Mouse (Mus musculus): ENCODE measurements at regions not wholly inside any gene's neighbourhood (a gene's known extent, or its start where the extent isn't known, plus 50 kb on each side); places are given as distances from the start of the nearest gene placed in this dataset.
A peak's percentile ranks its signal among the peaks of the same experiment; 100 is the strongest.

GRCm38 (mm10) chr1:57612171-57612570 lies 161.8 kb upstream of the Spats2l start:
- 59% methylated on average over 4 of the region's 4 CpGs for WGBS
- no peak overlapping the region for H3K4me2 ChIP-seq (ENCODE audit: low read depth, low read length)
- H3K9ac ChIP-seq (replicated peaks; ENCODE audit: low read depth, low read length), result no peak overlapping the region
- H3K9me3 ChIP-seq (ENCODE audit: control insufficient read depth, low read length), result no peaks in the 10 kb centered on the region
- H3K36me3 ChIP-seq (ENCODE audit: control insufficient read depth, insufficient read depth, low read length), result no peaks in the 10 kb centered on the region
- H3K4me1 ChIP-seq (ENCODE audit: control insufficient read depth, insufficient read depth, low read length), result 0 out of 2 replicates have a peak, but pooled peaks cover 4% of the 10 kb centered on the region
- H3K4me3 ChIP-seq (ENCODE audit: low read depth, low read length), result no peak overlapping the region
- H3K27me3 ChIP-seq (ENCODE audit: control insufficient read depth, insufficient read depth, low read length), result no peaks in the 10 kb centered on the region
- H3K27ac ChIP-seq (ENCODE audit: low read depth, low read length), result no peak overlapping the region
- ATAC-seq (ENCODE audit: low read depth), result no peak

- H3K4me1 ChIP-seq (ENCODE audit: control insufficient read depth, insufficient read depth, low read length), result 0 out of 2 replicates have a peak, but pooled peaks cover 4% of the 10 kb centered on the region
- H3K4me3 ChIP-seq (ENCODE audit: low read depth, low read length), result no peak overlapping the region
- H3K4me2 ChIP-seq (ENCODE audit: low read depth, low read length), result peak overlapping the region; percentile 35; the same call in 1 of the 2 replicates
- peak; percentile 73 for ATAC-seq (ENCODE audit: low read depth)
- no peaks in the 10 kb centered on the region for H3K27me3 ChIP-seq (ENCODE audit: control insufficient read depth, insufficient read depth, low read length)
- H3K9ac ChIP-seq (replicated peaks; ENCODE audit: low read depth, low read length), result 0 out of 2 replicates have a peak overlapping the region, but pooled peaks have one; percentile 16
- no peaks in the 10 kb centered on the region for H3K9me3 ChIP-seq (ENCODE audit: control insufficient read depth, low read length)
- H3K36me3 ChIP-seq (ENCODE audit: control insufficient read depth, insufficient read depth, low read length), result no peaks in the 10 kb centered on the region
- WGBS, result 22% methylated on average over 17 of the region's 17 CpGs
- H3K27ac ChIP-seq (ENCODE audit: low read depth, low read length), result peak overlapping the region; percentile 62; the same call in 1 of the 2 replicates
These were observed 160.8 kb upstream of the Spats2l start for GRCm38 (mm10) chr1:57612931-57613804.

- Histone ChIP-seq H3K27me3 (ENCODE audit: control insufficient read depth, insufficient read depth, low read length) (no peaks in the 10 kb centered on the region), H3K4me1 (ENCODE audit: control insufficient read depth, insufficient read depth, low read length) (0 out of 2 replicates have a peak, but pooled peaks cover 4% of the 10 kb centered on the region), H3K9ac (replicated peaks; ENCODE audit: low read depth, low read length) (no peak overlapping the region), H3K4me3 (ENCODE audit: low read depth, low read length) (no peak overlapping the region), H3K27ac (ENCODE audit: low read depth, low read length) (no peak overlapping the region), H3K36me3 (ENCODE audit: control insufficient read depth, insufficient read depth, low read length) (no peaks in the 10 kb centered on the region), H3K4me2 (ENCODE audit: low read depth, low read length) (no peak overlapping the region), H3K9me3 (ENCODE audit: control insufficient read depth, low read length) (no peaks in the 10 kb centered on the region)
- no peak for ATAC-seq (ENCODE audit: low read depth)
These were observed 158.8 kb upstream of the Spats2l start for GRCm38 (mm10) chr1:57615155-57615554.

- Histone ChIP-seq H3K4me1 (ENCODE audit: control insufficient read depth, insufficient read depth, low read length) (0 out of 2 replicates have a peak, but pooled peaks cover 4% of the 10 kb centered on the region), H3K9ac (replicated peaks; ENCODE audit: low read depth, low read length) (no peak overlapping the region), H3K27ac (ENCODE audit: low read depth, low read length) (no peak overlapping the region), H3K27me3 (ENCODE audit: control insufficient read depth, insufficient read depth, low read length) (no peaks in the 10 kb centered on the region), H3K4me3 (ENCODE audit: low read depth, low read length) (no peak overlapping the region), H3K36me3 (ENCODE audit: control insufficient read depth, insufficient read depth, low read length) (no peaks in the 10 kb centered on the region), H3K4me2 (ENCODE audit: low read depth, low read length) (no peak overlapping the region), H3K9me3 (ENCODE audit: control insufficient read depth, low read length) (no peaks in the 10 kb centered on the region)
- ATAC-seq (ENCODE audit: low read depth), result no peak
- WGBS, result 85% methylated on average over 3 of the region's 3 CpGs
These were observed 156.6 kb upstream of the Spats2l start for GRCm38 (mm10) chr1:57617316-57617715.

- WGBS, result 77% methylated on average over 9 of the region's 9 CpGs
These were observed 151.4 kb upstream of the Spats2l start for GRCm38 (mm10) chr1:57622561-57622960.

GRCm38 (mm10) chr1:57633986-57634385 lies 140.0 kb upstream of the Spats2l start:
- H3K4me3 ChIP-seq (ENCODE audit: low read depth, low read length), result no peak overlapping the region
- H3K9me3 ChIP-seq (ENCODE audit: control insufficient read depth, low read length), result no peaks in the 10 kb centered on the region
- H3K4me2 ChIP-seq (ENCODE audit: low read depth, low read length), result no peak overlapping the region
- no peaks in the 10 kb centered on the region for H3K36me3 ChIP-seq (ENCODE audit: control insufficient read depth, insufficient read depth, low read length)
- no peaks in the 10 kb centered on the region for H3K27me3 ChIP-seq (ENCODE audit: control insufficient read depth, insufficient read depth, low read length)
- no peak overlapping the region for H3K9ac ChIP-seq (replicated peaks; ENCODE audit: low read depth, low read length)
- no peak overlapping the region for H3K27ac ChIP-seq (ENCODE audit: low read depth, low read length)
- no peaks in the 10 kb centered on the region for H3K4me1 ChIP-seq (ENCODE audit: control insufficient read depth, insufficient read depth, low read length)
- no peak for ATAC-seq (ENCODE audit: low read depth)
- 36% methylated on average over 1 of the region's 1 CpGs for WGBS

More at GRCm38 (mm10) chr1:57622561-57622960, 151.4 kb upstream of the Spats2l start:
- H3K27me3 ChIP-seq (ENCODE audit: control insufficient read depth, insufficient read depth, low read length), result no peaks in the 10 kb centered on the region
- no peak overlapping the region for H3K4me3 ChIP-seq (ENCODE audit: low read depth, low read length)
- H3K36me3 ChIP-seq (ENCODE audit: control insufficient read depth, insufficient read depth, low read length), result no peaks in the 10 kb centered on the region
- no peaks in the 10 kb centered on the region for H3K4me1 ChIP-seq (ENCODE audit: control insufficient read depth, insufficient read depth, low read length)
- no peak overlapping the region for H3K4me2 ChIP-seq (ENCODE audit: low read depth, low read length)
- no peaks in the 10 kb centered on the region for H3K9me3 ChIP-seq (ENCODE audit: control insufficient read depth, low read length)
- no peak overlapping the region for H3K27ac ChIP-seq (ENCODE audit: low read depth, low read length)
- no peak for ATAC-seq (ENCODE audit: low read depth)
- no peak overlapping the region for H3K9ac ChIP-seq (replicated peaks; ENCODE audit: low read depth, low read length)

GRCm38 (mm10) chr1:57642131-57642530 lies 131.8 kb upstream of the Spats2l start:
- WGBS, result 79% methylated on average over 5 of the region's 5 CpGs
- ATAC-seq (ENCODE audit: low read depth), result no peak
- H3K4me2 ChIP-seq (ENCODE audit: low read depth, low read length), result no peak overlapping the region

GRCm38 (mm10) chr1:57643466-57644097 lies 130.4 kb upstream of the Spats2l start:
- Histone ChIP-seq H3K9ac (replicated peaks; ENCODE audit: low read depth, low read length) (no peak overlapping the region), H3K27ac (ENCODE audit: low read depth, low read length) (peak overlapping the region; percentile 22; the same call in 1 of the 2 replicates), H3K4me1 (ENCODE audit: control insufficient read depth, insufficient read depth, low read length) (no peaks in the 10 kb centered on the region), H3K4me3 (ENCODE audit: low read depth, low read length) (no peak overlapping the region), H3K9me3 (ENCODE audit: control insufficient read depth, low read length) (no peaks in the 10 kb centered on the region), H3K36me3 (ENCODE audit: control insufficient read depth, insufficient read depth, low read length) (no peaks in the 10 kb centered on the region), H3K4me2 (ENCODE audit: low read depth, low read length) (no peak overlapping the region), H3K27me3 (ENCODE audit: control insufficient read depth, insufficient read depth, low read length) (no peaks in the 10 kb centered on the region)
- WGBS, result 44% methylated on average over 6 of the region's 6 CpGs
- no peak; the same call in 1 of the 2 replicates for ATAC-seq (ENCODE audit: low read depth)

More at GRCm38 (mm10) chr1:57642131-57642530, 131.8 kb upstream of the Spats2l start:
- H3K9ac ChIP-seq (replicated peaks; ENCODE audit: low read depth, low read length), result no peak overlapping the region
- H3K27me3 ChIP-seq (ENCODE audit: control insufficient read depth, insufficient read depth, low read length), result no peaks in the 10 kb centered on the region
- no peaks in the 10 kb centered on the region for H3K36me3 ChIP-seq (ENCODE audit: control insufficient read depth, insufficient read depth, low read length)
- no peaks in the 10 kb centered on the region for H3K9me3 ChIP-seq (ENCODE audit: control insufficient read depth, low read length)
- no peak overlapping the region for H3K27ac ChIP-seq (ENCODE audit: low read depth, low read length)
- H3K4me1 ChIP-seq (ENCODE audit: control insufficient read depth, insufficient read depth, low read length), result no peaks in the 10 kb centered on the region
- H3K4me3 ChIP-seq (ENCODE audit: low read depth, low read length), result no peak overlapping the region

GRCm38 (mm10) chr1:57664962-57665361 lies 109.0 kb upstream of the Spats2l start:
- H3K27me3 ChIP-seq (ENCODE audit: control insufficient read depth, insufficient read depth, low read length), result no peaks in the 10 kb centered on the region
- no peak overlapping the region for H3K4me3 ChIP-seq (ENCODE audit: low read depth, low read length)
- no peak overlapping the region for H3K9ac ChIP-seq (replicated peaks; ENCODE audit: low read depth, low read length)
- H3K36me3 ChIP-seq (ENCODE audit: control insufficient read depth, insufficient read depth, low read length), result no peaks in the 10 kb centered on the region
- H3K4me1 ChIP-seq (ENCODE audit: control insufficient read depth, insufficient read depth, low read length), result no peaks in the 10 kb centered on the region
- H3K27ac ChIP-seq (ENCODE audit: low read depth, low read length), result no peak overlapping the region
- H3K9me3 ChIP-seq (ENCODE audit: control insufficient read depth, low read length), result no peaks in the 10 kb centered on the region
- WGBS, result 79% methylated on average over 5 of the region's 5 CpGs
- no peak for ATAC-seq (ENCODE audit: low read depth)
- no peak overlapping the region for H3K4me2 ChIP-seq (ENCODE audit: low read depth, low read length)
